Mouse (Mus musculus) megakaryocyte, embryonic 14.5 days (primary cell): ENCODE results near the gene Slc22a14.

Experiments
- FLI1 ChIP-seq: IDR thresholded peaks from 2 replicates; pipeline ENCODE4 v1.6.1; 2012; ENCODE audit warnings: low read length, inconsistent platforms, mixed read lengths
- GATA1 ChIP-seq: IDR thresholded peaks from 3 replicates; pipeline ENCODE4 v1.6.1; 2012; ENCODE audit warnings: mixed read lengths, low read length, inconsistent platforms, borderline replicate concordance

- TF ChIP-seq FLI1 (no peak), GATA1 (no peak)
These were observed 126.6 kb downstream of the Slc22a14 start for GRCm38 (mm10) chr9:119238796-119239195.
